Mouse (Mus musculus) ES-Bruce4 (cell line): ENCODE data around the gene Spata16. TPM values are rescaled to one million over a fixed set of nuclear protein-coding genes. Genes with fewer than 3 reads are reported as not detected.

Source experiments
- H3K27ac ChIP-seq: 2 replicates; pipeline ENCODE4 v1.5.1; 2012; ENCODE audit warnings: low read length, inconsistent platforms; ENCODE audit not compliant: insufficient read depth
- H3K27me3 ChIP-seq: 2 replicates; pipeline ENCODE4 v1.6.1; 2012; ENCODE audit warnings: mild to moderate bottlenecking, low read length, inconsistent platforms; ENCODE audit not compliant: control insufficient read depth, poor library complexity, insufficient read depth, severe bottlenecking
- H3K36me3 ChIP-seq: 2 replicates; pipeline ENCODE4 v1.6.1; 2012; ENCODE audit warnings: inconsistent platforms, mild to moderate bottlenecking, low read length, moderate library complexity; ENCODE audit not compliant: control insufficient read depth, poor library complexity, insufficient read depth, severe bottlenecking
- H3K4me1 ChIP-seq: one replicate; pipeline ENCODE4 v1.8.1; 2011; ENCODE audit warnings: low read length; ENCODE audit not compliant: control insufficient read depth, insufficient read depth
- H3K4me3 ChIP-seq: 2 replicates; pipeline ENCODE4 v1.5.1; 2011; ENCODE audit warnings: low read depth, mild to moderate bottlenecking, low read length
- H3K9ac ChIP-seq: 2 replicates; pipeline ENCODE4 v1.6.1; 2012; ENCODE audit warnings: low read depth, mild to moderate bottlenecking, inconsistent platforms; ENCODE audit not compliant: poor library complexity, severe bottlenecking
- H3K9me3 ChIP-seq: replicated peaks from 2 replicates; pipeline ENCODE4 v1.6.1; 2012; ENCODE audit warnings: mild to moderate bottlenecking, low read length, inconsistent platforms; ENCODE audit not compliant: control insufficient read depth, poor library complexity, insufficient read depth, severe bottlenecking
- CTCF ChIP-seq: IDR thresholded peaks from one replicate; pipeline ENCODE4 v1.8.1; 2011; ENCODE audit warnings: low read depth, low read length
- EP300 ChIP-seq: IDR thresholded peaks from 2 replicates; pipeline ENCODE4 v1.6.1; 2011; ENCODE audit warnings: low read depth, low read length; ENCODE audit not compliant: insufficient read depth
- POLR2A ChIP-seq: IDR thresholded peaks from one replicate; pipeline ENCODE4 v1.8.1; 2011; ENCODE audit warnings: low read length; ENCODE audit not compliant: insufficient read depth
- polyA plus RNA-seq: library from polyadenylated mRNA; stranded (reverse); fragments of >200 nt; gene quantifications from 2 replicates; pipeline ENCODE4 v1.2.4, GENCODE M21; 2011; ENCODE audit warnings: low read depth; ENCODE audit not compliant: missing spikeins, insufficient read depth, insufficient read length

The Spata16 gene
- polyA plus RNA-seq, 1 experiment, result not detected

DNA sequence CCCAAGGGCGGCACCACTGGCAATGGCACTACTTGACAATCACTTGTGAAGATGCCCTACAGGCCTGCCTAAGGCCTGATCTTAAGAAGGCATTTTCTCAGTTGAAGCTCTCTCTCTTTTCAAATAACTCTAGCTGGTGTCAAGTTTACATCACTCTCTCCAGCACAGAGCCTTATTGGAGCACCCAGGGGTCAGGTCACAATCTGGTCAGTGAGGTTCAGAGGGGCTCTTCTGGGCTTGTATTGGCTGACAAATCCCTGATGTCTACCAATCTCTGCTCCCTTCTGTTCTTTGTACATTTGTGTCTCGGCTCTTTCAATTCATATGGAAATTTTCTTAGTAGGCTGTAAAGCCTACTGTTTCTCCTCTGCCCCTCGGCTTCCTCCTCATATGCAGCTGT is 390.5 kb downstream of the Spata16 start:
- TF ChIP-seq CTCF (no peak), POLR2A (no peak), EP300 (no peak)
- no peaks in the 10 kb centered on the region for H3K4me1 ChIP-seq

DNA sequence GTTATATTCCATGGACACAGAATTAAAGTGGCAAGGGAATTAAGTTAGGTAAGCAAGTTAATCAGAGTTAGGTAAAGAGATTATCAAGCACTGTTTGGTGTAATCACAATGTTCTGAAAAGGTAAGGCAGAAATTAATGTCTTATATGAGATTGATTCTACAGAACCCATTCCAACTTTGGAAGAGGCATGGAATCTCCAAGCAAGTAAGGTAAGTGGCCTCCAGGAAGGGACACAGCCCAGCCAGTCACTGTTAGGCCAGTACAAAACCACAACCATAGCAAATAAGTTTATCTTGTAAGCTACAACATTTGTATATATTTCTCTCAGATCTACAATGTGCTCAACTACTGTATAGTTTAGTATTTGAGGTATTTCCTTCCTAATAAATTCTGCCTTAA is 391.1 kb downstream of the Spata16 start:
- H3K9me3 ChIP-seq, result no peaks in the 10 kb centered on the region; the same call in 1 of the 2 replicates
- no peak overlapping the region for H3K4me3 ChIP-seq
- no peaks in the 10 kb centered on the region for H3K4me1 ChIP-seq
- H3K9ac ChIP-seq, result no peak overlapping the region
- no peaks in the 10 kb centered on the region for H3K36me3 ChIP-seq
- H3K27ac ChIP-seq, result no peak overlapping the region
- H3K27me3 ChIP-seq, result no peaks in the 10 kb centered on the region
- TF ChIP-seq CTCF, result no peak
- no peak for TF ChIP-seq POLR2A
- TF ChIP-seq EP300, result no peak

More for the DNA sequence above, 390.5 kb downstream of the Spata16 start:
- Histone ChIP-seq H3K36me3 (no peaks in the 10 kb centered on the region), H3K4me3 (no peak overlapping the region), H3K9ac (no peak overlapping the region), H3K27me3 (no peaks in the 10 kb centered on the region), H3K27ac (no peak overlapping the region), H3K9me3 (no peaks in the 10 kb centered on the region; the same call in 1 of the 2 replicates)

DNA sequence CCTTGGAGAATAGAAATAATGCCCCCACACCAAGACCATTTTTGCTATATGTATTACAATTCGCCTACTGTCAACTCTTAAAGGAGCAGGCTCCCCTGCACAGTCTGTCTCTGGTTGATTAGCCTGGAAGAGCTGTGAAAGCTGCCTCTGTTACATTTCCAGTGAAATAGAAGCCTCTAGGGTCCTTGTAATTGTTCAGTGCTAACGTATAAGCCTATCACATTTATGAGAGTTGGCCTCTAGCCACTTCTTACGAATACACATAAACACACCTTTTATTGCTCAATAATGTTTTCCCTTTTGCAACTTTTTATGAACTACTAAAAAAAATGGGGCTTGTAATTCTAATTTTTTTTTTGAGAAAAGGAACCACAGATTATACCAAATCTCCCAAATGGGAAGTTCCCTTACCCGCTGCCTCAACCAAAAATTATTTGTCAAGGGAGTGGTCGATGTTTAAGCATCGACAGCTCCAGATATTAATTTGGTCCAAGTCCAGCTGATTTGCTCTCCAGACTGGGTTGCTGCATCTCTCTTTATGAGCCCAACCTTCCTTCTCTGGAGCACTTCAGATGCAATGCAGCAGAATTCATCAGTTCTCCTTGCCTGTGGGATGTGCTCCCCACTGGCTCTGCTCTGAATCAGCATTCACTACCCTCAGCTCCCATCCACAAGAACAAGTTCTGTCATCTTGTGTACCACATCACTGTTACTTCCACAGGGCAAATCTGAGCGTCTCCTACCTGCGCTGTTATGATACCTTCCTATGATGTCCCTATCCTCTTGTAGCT is 392.8 kb downstream of the Spata16 start:
- no peak overlapping the region for H3K9ac ChIP-seq
- TF ChIP-seq CTCF (no peak), EP300 (no peak), POLR2A (no peak)

More for the DNA sequence above, 392.8 kb downstream of the Spata16 start:
- Histone ChIP-seq H3K4me1 (no peaks in the 10 kb centered on the region), H3K27ac (no peak overlapping the region), H3K27me3 (no peaks in the 10 kb centered on the region), H3K4me3 (no peak overlapping the region), H3K9me3 (no peaks in the 10 kb centered on the region; the same call in 1 of the 2 replicates), H3K36me3 (no peaks in the 10 kb centered on the region)
